Mouse (Mus musculus): Measurements from ENCODE around the gene Prkcg. TPM values are rescaled to one million over a fixed set of nuclear protein-coding genes. Genes with fewer than 3 reads are reported as not detected.

Gene Prkcg
- polyA plus RNA-seq, 1 experiment from 2014 or later: 0.27 TPM

DNA sequence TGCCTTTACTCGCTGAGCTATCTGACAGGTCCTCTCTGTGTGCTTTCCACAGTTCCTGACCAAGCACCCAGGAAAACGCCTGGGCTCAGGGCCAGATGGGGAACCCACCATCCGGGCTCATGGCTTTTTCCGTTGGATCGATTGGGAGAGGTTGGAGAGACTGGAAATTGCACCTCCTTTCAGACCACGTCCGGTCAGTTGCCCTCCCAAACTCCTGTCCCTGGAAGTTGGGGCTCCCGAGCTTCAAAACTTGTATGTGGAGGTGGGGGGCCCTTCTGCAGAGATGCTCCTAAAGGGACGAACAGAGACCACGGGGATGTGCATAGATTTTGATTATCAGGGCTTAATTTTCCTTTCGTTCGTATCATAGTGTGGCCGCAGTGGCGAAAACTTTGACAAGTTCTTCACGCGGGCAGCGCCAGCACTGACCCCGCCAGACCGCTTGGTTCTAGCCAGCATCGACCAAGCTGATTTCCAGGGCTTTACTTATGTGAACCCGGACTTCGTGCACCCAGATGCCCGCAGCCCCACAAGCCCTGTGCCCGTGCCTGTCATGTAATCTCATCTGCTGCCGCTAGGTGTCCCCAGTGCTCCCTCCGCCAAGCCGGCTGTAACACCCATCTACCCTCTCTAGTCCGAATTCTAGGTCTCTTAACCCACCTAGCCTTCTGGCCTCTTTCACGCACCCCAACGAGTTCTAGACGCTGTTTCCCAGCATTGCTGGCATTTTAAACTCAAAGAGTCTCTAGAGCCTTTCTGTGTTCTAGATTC, 41.0 kb downstream of the Prkcg start:
- 21% methylated on average over 31 of the region's 31 CpGs for WGBS
- peak overlapping the region; percentile 10; the same call in 1 of the 2 replicates for H3K4me3 ChIP-seq (replicated peaks)
- ATAC-seq (replicated peaks; ENCODE audit: low FRiP score): no peak

DNA sequence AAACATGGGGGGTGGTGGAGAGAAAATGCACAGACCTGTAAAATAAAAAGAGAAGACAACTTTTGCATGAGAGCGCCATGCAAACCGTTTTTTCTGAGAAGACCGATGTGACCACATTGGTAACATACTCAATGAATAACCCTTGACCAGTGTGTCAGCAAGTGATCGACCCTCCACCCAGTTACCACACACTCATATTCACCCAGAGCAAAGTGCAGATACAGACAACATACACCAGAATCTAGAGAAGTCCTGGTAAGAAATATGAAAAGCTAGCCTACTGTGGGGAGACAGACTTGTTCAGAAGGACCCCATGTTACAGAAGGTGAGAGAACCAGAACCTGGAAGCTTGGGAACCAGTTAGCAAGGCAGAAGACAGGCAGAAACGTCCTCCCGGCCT, 42.2 kb downstream of the Prkcg start:
- peak overlapping the region; percentile 66 for H3K4me3 ChIP-seq (replicated peaks)
- WGBS: 49% methylated on average over 6 of the region's 6 CpGs
- no peak overlapping the region for H3K27ac ChIP-seq
- no peak for ATAC-seq (replicated peaks; ENCODE audit: low FRiP score)
- H3K4me2 ChIP-seq: peak overlapping the region; percentile 77
- H3K27me3 ChIP-seq: peaks cover 26% of the 10 kb centered on the region
- H3K9me3 ChIP-seq (replicated peaks): no peaks in the 10 kb centered on the region
- H3K36me3 ChIP-seq: no peaks in the 10 kb centered on the region
- no peak overlapping the region for H3K9ac ChIP-seq
- peaks cover 39% of the 10 kb centered on the region for H3K4me1 ChIP-seq

More for the DNA sequence above, 41.0 kb downstream of the Prkcg start:
- Histone ChIP-seq H3K27ac (no peak overlapping the region), H3K36me3 (no peaks in the 10 kb centered on the region), H3K4me2 (peak overlapping the region; percentile 43), H3K9ac (no peak overlapping the region), H3K4me1 (peaks cover 39% of the 10 kb centered on the region), H3K27me3 (peaks cover 26% of the 10 kb centered on the region), H3K9me3 (replicated peaks) (no peaks in the 10 kb centered on the region)

DNA sequence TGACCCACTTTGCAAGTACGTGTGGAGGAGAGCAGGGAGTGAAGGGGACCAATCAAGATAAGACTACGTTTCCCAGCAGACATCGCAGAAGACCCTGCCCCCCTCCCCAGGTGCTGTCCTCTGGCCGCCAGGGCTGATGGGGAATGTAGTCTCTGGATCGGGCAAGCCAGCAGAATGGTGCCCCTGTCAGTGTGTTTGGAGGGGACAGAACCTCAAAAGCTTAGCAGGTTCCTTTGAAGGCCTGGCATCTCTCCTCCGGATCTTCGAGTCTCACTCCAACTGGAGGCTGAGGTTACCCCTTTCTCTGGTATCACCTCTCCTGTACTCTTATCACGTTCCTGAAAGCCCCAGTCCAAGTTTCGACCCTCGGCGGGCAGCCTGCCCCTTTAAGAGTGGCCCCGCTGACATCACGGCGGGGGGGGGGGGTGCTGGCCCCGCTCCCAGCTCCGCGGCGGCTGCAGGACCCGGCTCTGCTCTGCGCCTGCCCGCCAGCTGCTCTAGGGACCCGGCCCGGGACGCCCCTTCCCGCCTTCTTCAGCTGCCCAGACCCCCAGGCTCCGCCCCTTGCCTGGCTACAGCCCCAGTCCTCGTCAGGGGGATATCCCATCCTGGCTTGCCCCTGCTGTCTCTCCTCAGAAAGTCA, 42.7 kb downstream of the Prkcg start:
- Histone ChIP-seq H3K9ac (0 out of 2 replicates have a peak overlapping the region, but pooled peaks have one; percentile 15), H3K4me3 (replicated peaks) (peak overlapping the region; percentile 66), H3K4me1 (peaks cover 39% of the 10 kb centered on the region), H3K27ac (peak overlapping the region; percentile 67), H3K4me2 (peak overlapping the region; percentile 77), H3K27me3 (peaks cover 26% of the 10 kb centered on the region), H3K9me3 (replicated peaks) (no peaks in the 10 kb centered on the region), H3K36me3 (no peaks in the 10 kb centered on the region)
- under 1% methylated on average over 27 of the region's 27 CpGs for WGBS
- peak; percentile 92 for ATAC-seq (replicated peaks; ENCODE audit: low FRiP score)

DNA sequence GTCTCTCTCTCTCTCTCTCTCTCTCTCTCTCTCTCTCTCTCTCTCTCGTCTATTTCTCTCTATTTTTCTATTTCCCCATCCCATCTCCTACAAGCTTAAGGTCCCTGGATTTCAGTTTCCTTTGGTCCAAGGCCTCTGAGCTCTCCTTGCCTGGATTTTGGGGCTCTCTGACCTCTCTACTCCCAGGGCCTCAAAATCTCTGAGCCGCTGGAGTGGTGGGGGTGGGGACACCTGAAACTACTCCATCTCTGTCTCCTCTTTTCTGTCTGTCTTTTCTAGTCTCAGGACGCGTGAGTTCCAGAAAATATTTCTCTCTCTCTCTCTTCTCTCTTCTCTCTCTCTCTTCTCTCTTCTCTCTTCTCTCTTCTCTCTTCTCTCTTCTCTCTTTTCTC, 43.2 kb downstream of the Prkcg start:
- Histone ChIP-seq H3K27ac (peak overlapping the region; percentile 67), H3K4me1 (peaks cover 39% of the 10 kb centered on the region), H3K4me3 (replicated peaks) (peak overlapping the region; percentile 66), H3K9ac (0 out of 2 replicates have a peak overlapping the region, but pooled peaks have one; percentile 15), H3K4me2 (peak overlapping the region; percentile 77), H3K27me3 (peaks cover 26% of the 10 kb centered on the region), H3K36me3 (no peaks in the 10 kb centered on the region), H3K9me3 (replicated peaks) (no peaks in the 10 kb centered on the region)
- ATAC-seq (replicated peaks; ENCODE audit: low FRiP score): no peak
- 1% methylated on average over 4 of the region's 4 CpGs for WGBS

DNA sequence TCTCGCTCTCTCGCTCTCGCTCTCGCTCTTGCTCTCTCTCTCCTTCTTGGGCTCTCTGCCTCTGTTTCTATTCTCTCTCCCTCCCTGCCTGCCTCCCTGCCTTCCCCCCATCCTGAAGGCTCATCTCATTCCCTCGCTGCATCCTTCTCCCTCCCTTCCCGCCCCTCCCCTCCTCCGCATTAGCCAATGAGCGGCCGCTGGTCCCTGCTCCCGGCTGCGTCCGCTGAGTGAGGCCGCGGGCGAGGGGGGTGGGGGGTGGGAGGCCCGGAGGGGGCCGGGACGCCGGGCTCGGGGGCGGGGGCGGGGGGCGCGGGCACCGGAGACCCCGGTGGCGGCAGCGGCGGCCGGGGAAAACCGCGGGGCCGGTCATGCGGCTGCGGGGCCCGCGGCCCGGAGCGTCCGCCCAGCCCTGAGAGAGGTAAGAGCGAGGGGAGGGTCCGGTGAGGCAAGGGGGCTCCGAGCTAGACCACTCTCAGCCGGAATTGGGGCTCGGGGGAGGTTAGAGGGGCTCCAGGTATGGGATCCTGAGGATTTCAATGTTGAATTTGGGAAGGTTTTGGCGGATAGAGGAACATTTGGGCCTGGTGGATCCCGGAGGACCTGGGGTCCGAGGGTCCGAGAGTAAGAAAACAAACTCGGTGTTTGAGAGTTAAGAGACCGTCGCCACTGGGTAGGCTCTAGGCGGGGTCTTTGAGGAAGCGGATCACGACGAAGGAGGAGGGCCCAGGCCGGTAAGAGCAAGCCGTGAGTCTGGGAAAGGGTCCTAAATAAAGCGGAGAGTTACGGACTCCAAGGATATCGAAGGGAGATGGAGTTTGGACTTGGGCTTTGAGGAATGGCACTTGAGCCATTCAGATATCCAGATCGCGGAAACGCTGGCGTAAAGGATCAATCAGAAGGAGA, 43.9 kb downstream of the Prkcg start, which contains the start of gene Cacng7:
Cacng7 (plus strand) TSS at position 337 of the 903 bp plus-strand sequence.
- Histone ChIP-seq H3K4me1 (peaks cover 39% of the 10 kb centered on the region), H3K36me3 (no peaks in the 10 kb centered on the region), H3K4me3 (replicated peaks) (peak within 1 kb of the TSS; percentile 66), H3K9me3 (replicated peaks) (no peaks in the 10 kb centered on the region), H3K4me2 (peak within 1 kb of the TSS; percentile 77), H3K27ac (peak within 1 kb of the TSS; percentile 67), H3K9ac (peak within 1 kb of the TSS; percentile 54), H3K27me3 (peaks cover 26% of the 10 kb centered on the region)
- under 1% methylated on average over 60 of the region's 65 CpGs for WGBS
- peak; percentile 68 for ATAC-seq (replicated peaks; ENCODE audit: low FRiP score)

DNA sequence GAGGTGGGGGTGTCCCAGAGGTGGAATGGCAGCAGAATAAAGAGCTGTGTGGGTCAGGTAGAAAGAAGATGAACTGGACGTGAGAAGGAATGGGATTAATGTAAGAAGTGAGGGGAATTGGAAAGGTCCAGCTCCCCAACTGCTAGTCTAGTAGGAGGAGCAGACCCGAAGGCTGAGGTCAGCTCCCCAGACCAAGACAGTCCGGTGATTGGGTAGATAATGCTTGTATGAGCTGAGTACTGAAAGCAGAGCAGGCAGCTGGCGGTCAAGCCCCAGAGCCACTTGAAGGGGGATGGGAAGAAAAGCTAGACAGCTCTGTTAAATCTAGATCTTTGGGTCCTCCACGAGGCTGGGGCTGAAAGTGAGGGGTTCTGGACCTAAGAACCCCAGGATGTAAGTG, 44.6 kb downstream of the Prkcg start:
- Histone ChIP-seq H3K27me3 (peaks cover 26% of the 10 kb centered on the region), H3K4me1 (peaks cover 39% of the 10 kb centered on the region), H3K9ac (peak overlapping the region; percentile 54; the same call in 1 of the 2 replicates), H3K9me3 (replicated peaks) (no peaks in the 10 kb centered on the region), H3K4me2 (peak overlapping the region; percentile 77), H3K27ac (peak overlapping the region; percentile 60; the same call in 1 of the 2 replicates), H3K36me3 (no peaks in the 10 kb centered on the region), H3K4me3 (replicated peaks) (peak overlapping the region; percentile 66)
- 9% methylated on average over 5 of the region's 5 CpGs for WGBS
- ATAC-seq (replicated peaks; ENCODE audit: low FRiP score): no peak

DNA sequence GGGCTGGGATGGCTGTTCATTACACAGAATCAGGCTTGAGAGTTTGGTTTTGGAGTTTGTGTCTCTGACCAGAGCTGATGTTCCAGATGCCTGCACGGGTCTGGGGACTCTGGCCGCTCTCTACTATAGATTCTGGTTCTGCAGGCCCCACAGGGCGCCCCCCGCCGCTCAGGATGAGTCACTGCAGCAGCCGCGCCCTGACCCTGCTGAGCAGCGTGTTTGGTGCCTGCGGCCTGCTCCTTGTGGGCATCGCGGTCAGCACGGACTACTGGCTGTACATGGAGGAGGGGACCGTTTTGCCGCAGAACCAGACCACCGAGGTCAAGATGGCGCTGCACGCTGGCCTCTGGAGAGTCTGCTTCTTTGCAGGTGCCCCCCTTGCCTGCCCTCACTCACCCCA, 47.4 kb downstream of the Prkcg start:
- Histone ChIP-seq H3K36me3 (peaks cover 10% of the 10 kb centered on the region; the same call in 1 of the 2 replicates), H3K9me3 (replicated peaks) (no peaks in the 10 kb centered on the region), H3K4me3 (replicated peaks) (no peak overlapping the region), H3K9ac (no peak overlapping the region), H3K27ac (no peak overlapping the region), H3K4me1 (peaks cover 25% of the 10 kb centered on the region), H3K4me2 (no peak overlapping the region), H3K27me3 (0 out of 2 replicates have a peak, but pooled peaks cover 8% of the 10 kb centered on the region)
- ATAC-seq (replicated peaks; ENCODE audit: low FRiP score): no peak
- WGBS: 74% methylated on average over 17 of the region's 17 CpGs

DNA sequence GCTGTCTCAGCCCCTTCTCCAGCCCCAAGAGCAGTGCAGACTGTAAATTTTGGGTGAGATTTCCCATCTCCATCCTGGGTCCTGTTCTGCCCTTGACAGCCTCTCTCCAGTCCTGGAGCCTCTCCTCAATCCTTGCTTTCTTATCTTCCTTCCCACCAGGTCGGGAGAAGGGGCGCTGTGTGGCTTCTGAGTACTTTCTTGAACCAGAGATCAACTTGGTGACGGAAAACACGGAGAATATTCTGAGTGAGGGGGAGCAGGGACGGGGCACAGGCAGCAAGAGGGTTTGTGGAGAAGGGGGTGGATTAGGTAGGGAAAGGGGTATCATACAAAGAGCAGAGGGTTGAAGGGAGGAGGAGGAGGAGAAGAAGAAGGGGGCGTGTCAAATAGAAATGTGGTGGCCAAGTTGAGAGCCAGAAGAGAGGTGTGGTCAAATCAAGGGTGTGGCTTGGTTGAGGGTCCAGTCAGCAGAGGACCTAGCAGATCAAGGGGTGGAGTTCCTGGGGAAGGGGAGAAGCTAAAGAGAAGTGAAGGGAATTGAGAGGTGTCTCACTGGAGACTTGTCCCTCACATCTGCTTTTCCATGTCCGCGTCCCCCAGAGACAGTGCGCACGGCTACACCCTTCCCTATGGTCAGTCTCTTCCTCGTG, 49.4 kb downstream of the Prkcg start:
- Histone ChIP-seq H3K4me1 (peaks cover 5% of the 10 kb centered on the region), H3K27ac (no peak overlapping the region), H3K4me2 (no peak overlapping the region), H3K36me3 (peaks cover 24% of the 10 kb centered on the region; the same call in 1 of the 2 replicates), H3K9me3 (replicated peaks) (no peaks in the 10 kb centered on the region), H3K27me3 (0 out of 2 replicates have a peak, but pooled peaks cover 8% of the 10 kb centered on the region), H3K4me3 (replicated peaks) (no peak overlapping the region), H3K9ac (no peak overlapping the region)
- WGBS: 84% methylated on average over 11 of the region's 11 CpGs
- ATAC-seq (replicated peaks; ENCODE audit: low FRiP score): no peak; the same call in 1 of the 2 replicates

DNA sequence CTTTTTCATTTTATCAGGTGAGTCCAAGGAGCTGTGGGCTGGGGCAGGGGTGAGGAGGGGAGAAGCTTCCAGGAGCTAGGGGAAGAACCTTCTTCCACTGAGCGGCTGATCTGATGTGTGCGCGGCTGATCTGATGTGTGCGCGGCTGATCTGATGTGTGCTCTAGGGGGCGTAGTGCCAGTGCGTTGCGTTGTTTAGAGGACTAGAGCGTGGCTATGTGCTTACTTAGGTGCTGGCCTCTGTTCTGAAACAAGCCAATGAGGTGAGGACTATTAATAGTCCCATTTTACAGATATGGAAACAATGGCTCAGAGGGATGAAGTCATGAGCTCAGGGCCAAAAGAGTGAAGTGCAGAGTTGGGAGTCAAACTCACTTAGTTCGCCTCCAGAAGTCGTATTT, 50.0 kb downstream of the Prkcg start:
- no peak overlapping the region for H3K4me3 ChIP-seq (replicated peaks)
- no peak for ATAC-seq (replicated peaks; ENCODE audit: low FRiP score)
- no peaks in the 10 kb centered on the region for H3K9me3 ChIP-seq (replicated peaks)
- peaks cover 24% of the 10 kb centered on the region; the same call in 1 of the 2 replicates for H3K36me3 ChIP-seq
- WGBS: 92% methylated on average over 11 of the region's 11 CpGs
- H3K4me1 ChIP-seq: no peaks in the 10 kb centered on the region
- H3K9ac ChIP-seq: no peak overlapping the region
- 0 out of 2 replicates have a peak, but pooled peaks cover 3% of the 10 kb centered on the region for H3K27me3 ChIP-seq
- no peak overlapping the region for H3K4me2 ChIP-seq
- no peak overlapping the region for H3K27ac ChIP-seq

DNA sequence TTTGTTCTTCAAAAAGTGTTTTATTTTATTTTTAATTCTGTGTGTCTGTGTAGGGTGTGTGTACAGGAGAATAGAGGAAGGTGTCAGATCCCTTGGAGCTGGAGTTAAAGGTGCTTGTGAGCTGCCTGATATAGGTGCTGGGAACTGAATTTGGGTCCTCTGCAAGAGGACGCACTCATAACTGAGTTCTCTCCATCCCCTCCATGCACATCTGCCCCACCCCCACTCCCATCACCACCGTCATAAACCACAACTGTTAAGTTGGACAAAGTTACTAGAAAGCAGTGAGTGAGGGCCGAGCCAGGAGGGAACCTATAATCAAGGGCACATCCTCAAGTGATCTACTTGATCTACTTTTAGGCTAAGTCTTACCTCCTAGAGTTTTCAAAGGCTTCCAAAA, 54.9 kb downstream of the Prkcg start:
- Histone ChIP-seq H3K9me3 (replicated peaks) (no peaks in the 10 kb centered on the region), H3K36me3 (peaks cover 35% of the 10 kb centered on the region), H3K27ac (no peak overlapping the region), H3K4me3 (replicated peaks) (no peak overlapping the region), H3K9ac (no peak overlapping the region), H3K27me3 (no peaks in the 10 kb centered on the region), H3K4me1 (no peaks in the 10 kb centered on the region), H3K4me2 (no peak overlapping the region)
- 90% methylated on average over 3 of the region's 3 CpGs for WGBS
- ATAC-seq (replicated peaks; ENCODE audit: low FRiP score): no peak

DNA sequence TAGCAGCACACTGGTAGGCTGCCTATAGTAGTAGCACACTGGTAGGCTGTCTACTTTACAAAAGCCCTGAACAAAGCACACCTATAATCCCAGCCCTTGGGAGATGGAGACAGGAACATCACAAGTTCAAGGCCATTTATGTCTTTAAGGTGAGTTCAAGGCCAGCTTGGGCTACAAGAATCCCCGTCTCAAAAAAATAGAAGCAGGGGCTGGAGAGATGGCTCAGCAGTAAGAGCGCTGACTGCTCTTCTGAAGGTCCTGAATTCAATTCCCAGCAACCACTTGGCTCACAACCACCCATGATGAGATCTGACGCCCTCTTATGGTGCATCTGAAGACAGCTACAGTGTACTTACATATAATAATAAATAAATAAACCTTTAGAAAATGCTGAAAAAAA, 56.3 kb downstream of the Prkcg start:
- peaks cover 34% of the 10 kb centered on the region for H3K36me3 ChIP-seq
- 97% methylated on average over 3 of the region's 3 CpGs for WGBS

More for the DNA sequence above, 56.3 kb downstream of the Prkcg start:
- Histone ChIP-seq H3K9me3 (replicated peaks) (no peaks in the 10 kb centered on the region), H3K27ac (no peak overlapping the region), H3K9ac (no peak overlapping the region), H3K27me3 (no peaks in the 10 kb centered on the region), H3K4me1 (no peaks in the 10 kb centered on the region), H3K4me3 (replicated peaks) (no peak overlapping the region), H3K4me2 (no peak overlapping the region)
- no peak for ATAC-seq (replicated peaks; ENCODE audit: low FRiP score)

Measured in kidney, embryonic 15.5 days (tissue).